Mouse (Mus musculus): Measurements from ENCODE around the gene Adarb2. TPM values are rescaled to one million over a fixed set of nuclear protein-coding genes. Genes with fewer than 3 reads are reported as not detected.
"Not testable (repeated sequence)": the region's sequence is repeated elsewhere in the genome, so short reads cannot be mapped to it uniquely, and the experiment has no call there.

Gene Adarb2
- total RNA-seq, 2 experiments from 2014 or later, result 26.1 to 26.2 TPM

DNA sequence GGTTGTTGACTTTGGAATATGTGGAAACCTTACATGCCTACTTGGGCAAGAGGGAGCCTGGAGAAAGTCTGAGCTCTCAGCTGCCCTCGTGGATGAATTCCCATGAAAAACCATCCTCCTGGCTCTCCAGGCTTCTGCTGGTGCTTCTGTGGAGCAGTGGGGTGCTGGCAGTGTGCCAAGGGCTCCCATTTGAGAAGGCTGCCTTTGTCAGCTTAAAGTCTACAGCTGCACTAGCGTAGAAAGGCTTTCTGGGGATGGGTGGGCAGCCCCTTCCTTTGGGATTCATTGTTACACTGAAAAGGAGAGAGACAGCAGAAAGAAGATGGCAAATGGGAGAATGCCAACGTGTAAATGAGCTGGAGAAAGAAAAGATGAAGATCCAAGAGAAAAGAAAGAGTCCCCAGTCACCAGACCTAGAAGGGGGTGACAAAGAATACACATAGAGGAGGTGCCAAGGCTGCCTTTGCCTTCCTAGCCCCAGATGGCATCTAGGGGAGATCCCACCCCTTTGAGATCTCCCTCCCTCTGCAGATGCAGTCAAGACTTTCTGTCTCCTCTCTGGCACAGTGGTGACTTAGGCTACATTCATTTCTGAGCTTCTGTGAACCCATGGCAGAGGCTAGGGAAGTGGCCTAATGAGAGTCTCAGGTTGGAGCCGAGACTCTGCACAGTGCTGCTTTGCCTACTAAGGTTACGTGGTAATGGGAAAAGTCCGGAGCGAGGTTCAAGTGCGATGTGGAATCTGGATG is 381.8 kb downstream of the Adarb2 start:
- peak; percentile 22 to 43 for DNase-seq (ENCODE audit: low spot score in 2 of 2)

DNA sequence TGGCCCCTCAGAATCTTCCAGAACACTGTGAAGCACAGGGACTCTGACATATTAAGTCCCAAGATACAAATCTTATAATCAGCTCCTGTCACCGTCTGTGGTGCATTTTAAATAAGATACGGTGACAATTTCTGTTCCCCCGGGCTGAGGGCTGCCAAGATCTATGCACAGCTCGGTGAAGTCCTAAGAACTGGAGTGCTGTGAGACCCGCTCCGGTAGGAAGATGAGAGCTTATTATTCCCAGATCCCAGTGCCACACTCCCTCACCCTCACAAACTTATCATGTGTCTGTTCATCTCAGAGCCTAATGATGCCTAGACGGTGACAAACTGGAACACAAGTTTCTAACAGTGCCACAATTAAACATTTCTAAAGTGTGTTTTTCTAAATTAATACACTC is 384.8 kb downstream of the Adarb2 start:
- DNase-seq (ENCODE audit: low spot score in 2 of 2), result no peak

DNA sequence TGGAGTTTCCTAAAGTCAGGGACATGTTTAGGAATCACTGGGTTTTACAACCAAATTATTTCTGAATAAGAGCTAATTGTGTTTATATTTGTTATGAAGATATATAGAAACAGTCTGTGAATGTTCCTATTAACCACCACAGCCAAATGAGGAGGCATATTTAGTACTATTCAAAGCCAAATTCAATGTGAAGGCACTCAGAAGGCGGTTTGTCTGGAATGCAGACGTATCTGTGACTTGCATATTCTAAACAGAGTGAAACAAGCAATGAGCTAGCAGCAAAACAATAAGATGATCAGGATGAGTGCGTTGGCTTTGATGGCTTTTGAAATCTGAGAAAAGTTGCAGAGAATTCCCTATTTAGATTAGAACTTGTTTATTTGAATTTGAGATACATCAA is 387.8 kb downstream of the Adarb2 start:
- DNase-seq (ENCODE audit: low spot score in 2 of 2), result no peak

DNA sequence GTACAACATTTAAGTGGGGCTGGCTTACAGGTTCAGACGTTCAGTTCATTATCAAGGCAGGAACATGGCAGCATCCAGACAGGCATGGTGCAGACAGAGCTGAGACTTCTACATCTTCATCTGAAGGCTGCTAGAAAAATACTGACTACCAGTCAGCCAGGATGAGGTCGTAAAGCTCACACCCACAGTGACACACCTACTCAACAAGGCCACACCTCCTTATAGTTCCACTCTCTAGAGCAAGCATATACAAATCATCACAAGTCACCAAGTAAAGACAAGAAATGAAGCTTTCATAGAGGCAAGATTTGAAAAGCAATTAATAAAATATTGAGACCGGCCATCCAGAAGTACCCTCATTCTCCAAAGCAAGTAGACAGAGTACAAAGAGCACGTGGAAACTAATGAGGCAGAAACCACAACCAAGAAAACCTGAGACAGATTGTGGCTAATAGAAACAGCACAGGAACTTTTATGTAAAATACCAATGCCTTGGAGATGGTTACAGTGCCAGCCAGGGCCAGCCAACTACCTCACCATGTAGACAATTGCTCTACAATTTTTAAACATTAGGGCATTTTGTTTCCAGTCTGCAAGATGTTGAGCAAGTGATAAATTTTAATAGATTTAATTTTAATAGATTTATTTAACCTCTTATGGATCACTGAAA is 394.4 kb downstream of the Adarb2 start:
- DNase-seq (ENCODE audit: low spot score in 2 of 2), result no peak

DNA sequence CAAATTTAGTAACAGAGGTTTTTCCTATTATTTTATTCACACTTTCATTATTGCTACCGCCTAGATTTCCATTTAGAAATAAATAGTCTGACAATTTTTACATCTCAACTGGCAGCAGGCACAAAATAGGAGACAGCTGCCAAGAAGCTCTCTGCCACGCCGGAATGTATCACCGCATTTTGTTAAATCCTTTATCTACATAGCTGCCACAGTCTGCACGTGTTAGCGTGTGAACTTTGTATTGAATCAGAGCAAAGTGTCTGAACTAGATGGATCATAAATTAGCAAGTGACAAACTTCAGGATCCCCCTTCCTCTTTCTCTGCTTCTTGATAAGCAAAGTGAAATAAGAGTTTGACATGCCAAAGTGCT is 395.0 kb downstream of the Adarb2 start:
- no peak for DNase-seq (ENCODE audit: low spot score in 2 of 2)

DNA sequence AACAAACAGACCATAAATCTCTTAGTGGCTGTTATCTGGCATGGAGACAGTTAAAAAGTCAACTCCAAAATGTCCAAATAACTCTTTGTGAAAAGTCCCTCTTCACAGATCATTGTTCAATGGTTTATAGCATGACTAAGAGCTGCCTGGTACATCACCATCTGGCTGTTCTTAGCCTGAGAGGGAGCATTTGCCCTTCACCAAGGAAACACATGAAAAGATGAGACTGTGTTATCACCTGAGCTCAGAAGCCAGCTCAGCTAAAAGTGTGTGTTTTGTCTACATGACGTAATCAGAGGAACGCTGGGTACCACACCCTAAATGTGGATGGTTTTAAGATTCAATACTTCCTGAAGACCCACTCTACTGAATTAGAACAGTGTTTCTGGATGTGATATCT is 403.0 kb downstream of the Adarb2 start:
- DNase-seq (ENCODE audit: low spot score in 2 of 2), result no peak

DNA sequence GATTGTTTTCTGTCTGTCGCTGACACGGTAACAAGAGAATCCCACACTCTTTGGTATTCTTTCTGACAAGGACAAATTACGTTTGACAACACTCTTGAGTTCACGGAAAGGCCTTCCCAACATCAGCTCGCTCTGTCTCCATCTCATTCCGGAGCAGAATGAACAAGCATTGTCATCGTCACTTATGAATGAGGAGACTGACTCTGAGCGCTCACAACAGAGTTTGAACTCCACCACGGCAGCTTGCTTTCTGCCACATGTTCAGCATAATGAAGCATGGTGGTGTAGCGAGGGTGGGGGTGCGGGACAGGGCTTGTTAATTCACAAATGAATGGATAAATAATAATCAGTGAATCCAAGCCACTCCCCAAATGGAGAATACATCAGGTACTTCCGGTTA is 405.4 kb downstream of the Adarb2 start:
- no peak for DNase-seq (ENCODE audit: low spot score in 2 of 2)

DNA sequence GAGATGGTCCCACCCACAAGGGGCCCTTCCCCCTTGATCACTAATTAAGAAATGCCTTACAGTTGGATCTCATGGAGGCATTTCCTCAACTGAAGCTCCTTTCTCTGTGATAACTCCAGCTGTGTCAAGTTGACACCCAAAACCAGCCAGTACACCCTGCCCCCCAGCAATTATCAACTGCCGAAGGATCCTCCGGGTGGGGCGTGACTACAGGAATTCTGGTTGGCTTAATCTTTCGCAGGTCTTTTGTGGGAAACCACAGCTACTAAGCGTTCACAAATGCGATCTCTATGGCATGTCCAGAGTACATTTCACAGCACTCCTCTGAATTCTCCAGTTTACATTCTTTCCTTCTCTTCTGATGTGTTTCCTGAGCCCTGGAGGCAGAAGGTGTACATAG is 406.3 kb downstream of the Adarb2 start:
- DNase-seq (ENCODE audit: low spot score in 2 of 2), result not testable (repeated sequence)

DNA sequence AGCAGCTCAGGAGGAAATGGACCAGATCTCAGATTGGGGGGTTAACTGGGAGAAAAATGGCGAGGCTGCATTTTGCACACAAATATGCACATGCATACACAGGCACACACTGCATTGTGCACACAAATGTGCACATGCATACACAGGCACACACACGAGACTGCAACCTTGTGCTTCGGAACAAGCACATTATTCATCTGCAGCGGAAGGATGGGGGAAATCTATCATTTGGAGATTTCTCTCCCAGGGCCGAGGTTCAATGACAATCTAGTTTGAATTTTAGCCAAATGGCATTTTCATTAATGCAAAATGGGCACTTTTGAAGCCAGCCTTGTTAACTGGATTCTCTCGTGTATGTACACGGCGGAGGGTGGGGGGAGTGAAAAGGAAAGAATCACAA is 408.3 kb downstream of the Adarb2 start:
- DNase-seq (ENCODE audit: low spot score in 2 of 2), result no peak

DNA sequence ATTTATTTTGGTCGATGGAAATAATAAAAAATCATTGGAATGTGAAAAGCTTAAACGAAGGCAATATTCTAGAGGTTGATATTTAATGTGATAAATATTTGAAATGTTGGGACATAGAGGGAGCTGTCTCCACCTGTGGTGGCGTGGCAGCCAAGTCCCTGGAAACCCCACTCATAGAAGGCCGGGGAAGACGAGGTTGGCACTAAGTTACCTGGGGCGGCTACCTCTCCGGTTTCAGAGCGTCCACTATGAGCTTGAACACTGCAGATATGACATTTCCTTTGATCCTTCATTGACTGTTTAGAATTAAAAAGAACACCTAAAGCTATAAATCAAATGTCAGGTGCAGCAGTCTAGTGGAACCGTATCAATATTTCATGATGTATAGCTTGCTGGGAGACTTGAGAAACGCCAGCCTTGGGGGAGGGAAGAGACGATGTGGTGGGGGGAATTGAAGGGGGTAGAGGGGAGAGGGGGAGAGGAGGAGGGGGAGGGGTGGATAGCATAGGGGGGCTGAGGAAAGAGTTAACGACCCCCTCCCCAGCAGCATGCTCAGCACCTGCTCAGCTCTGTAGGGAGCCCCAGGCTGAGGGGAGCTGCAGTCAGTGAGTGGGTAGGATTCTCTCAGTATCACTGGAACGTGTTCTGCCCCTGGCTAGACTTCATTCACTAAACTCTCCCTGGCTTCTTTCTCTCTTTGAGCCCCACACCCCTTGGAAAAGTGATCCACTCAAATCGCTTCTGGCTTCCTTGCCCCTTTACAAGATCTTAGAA is 410.1 kb downstream of the Adarb2 start:
- no peak for DNase-seq (ENCODE audit: low spot score in 2 of 2)

DNA sequence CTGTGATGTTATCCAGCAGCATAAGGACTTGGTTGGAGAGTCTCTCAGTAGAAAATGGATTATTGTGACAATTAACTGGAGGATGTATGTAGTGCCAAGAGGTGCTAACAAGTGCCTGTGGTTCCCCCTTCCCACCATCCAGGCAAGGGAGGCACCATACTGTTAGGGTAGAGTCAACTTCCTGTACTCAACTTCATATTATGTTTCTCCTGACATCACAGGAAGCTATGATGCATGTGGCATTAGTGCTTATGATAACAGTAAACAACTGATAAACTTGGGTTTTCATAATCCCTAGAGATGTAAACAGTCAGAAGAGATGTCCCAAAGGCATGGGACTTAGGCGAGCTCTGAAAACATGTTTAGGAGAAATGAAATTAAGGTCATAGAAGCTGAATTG is 414.0 kb downstream of the Adarb2 start:
- no peak for DNase-seq (ENCODE audit: low spot score in 2 of 2)

DNA sequence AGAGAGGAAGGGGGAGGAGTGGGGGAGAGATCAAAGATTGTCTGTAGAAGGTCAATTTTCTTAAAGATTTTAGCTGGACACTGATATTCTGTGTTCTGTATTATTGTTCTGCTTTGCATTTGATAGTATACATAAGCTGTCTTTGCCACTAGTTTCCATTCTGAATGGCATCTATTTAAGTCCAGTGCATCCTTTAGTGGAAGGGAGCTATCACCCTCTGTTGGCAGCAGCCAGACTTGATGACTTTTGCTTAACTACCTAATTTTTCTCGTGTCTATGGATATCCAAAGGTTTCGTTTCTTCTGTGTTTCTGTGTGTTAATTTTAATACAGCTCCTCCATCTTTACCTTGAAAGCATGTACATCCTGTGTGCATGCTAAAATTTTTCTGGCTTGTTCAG is 419.6 kb downstream of the Adarb2 start:
- DNase-seq (ENCODE audit: low spot score in 2 of 2), result no peak

DNA sequence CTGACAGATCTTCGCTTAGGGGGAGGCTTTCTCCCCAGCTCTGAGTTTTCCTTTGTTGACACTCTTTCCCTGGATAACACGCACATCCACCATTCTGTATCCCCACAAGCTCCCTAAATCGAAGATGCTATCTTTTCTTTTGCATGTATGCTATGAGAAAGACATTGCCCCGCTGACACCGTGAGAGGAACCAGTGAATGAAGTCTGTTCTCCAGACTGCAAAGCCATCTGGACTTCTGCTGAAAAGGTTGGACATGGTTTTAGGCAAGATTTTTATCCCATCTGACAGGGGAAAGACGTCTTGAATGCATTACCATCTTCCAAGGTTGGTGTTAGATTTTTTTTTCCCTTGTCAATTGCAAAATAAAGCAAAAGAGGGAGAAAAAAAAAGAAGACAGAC is 426.9 kb downstream of the Adarb2 start:
- DNase-seq (ENCODE audit: low spot score in 2 of 2), result no peak

DNA sequence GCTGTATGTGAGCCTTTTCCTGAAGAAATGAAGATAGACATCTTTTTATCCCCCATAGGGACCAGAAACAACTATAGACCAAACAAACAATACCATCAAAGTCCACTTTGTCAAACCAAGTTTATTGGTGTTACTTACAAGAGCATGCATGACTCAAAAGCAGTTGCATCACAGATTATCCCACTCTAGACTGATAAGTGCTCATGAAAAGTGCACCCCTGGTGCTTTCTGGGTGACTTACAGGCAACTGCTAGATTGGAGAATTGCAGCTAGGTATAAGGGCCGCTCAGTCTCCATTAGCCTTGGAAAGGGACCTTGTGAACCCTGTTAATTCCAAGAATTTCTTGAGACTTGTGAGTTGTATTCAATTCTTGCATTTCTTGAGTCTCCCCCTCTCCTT is 429.0 kb downstream of the Adarb2 start:
- no peak for DNase-seq (ENCODE audit: low spot score in 2 of 2)

DNA sequence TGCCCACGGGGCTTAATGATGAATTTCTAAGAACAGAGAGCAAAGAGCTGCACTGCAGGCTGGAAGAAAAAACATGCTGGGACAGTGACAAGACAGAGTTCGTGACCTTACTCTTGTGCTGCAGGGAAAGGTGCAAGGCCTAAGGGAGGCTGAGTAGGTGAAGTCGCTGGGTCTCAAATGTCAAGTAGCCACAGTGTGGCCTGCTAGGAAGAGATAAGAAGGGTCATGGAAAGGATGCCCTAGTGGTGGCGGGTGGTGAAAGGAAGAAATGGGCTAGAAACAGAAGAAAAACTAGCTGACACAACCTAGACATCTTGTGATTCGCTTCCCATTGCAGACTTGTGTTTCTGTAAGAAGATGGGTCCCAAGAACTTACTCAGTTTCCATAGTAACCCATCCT is 429.4 kb downstream of the Adarb2 start:
- DNase-seq (ENCODE audit: low spot score in 2 of 2), result no peak

DNA sequence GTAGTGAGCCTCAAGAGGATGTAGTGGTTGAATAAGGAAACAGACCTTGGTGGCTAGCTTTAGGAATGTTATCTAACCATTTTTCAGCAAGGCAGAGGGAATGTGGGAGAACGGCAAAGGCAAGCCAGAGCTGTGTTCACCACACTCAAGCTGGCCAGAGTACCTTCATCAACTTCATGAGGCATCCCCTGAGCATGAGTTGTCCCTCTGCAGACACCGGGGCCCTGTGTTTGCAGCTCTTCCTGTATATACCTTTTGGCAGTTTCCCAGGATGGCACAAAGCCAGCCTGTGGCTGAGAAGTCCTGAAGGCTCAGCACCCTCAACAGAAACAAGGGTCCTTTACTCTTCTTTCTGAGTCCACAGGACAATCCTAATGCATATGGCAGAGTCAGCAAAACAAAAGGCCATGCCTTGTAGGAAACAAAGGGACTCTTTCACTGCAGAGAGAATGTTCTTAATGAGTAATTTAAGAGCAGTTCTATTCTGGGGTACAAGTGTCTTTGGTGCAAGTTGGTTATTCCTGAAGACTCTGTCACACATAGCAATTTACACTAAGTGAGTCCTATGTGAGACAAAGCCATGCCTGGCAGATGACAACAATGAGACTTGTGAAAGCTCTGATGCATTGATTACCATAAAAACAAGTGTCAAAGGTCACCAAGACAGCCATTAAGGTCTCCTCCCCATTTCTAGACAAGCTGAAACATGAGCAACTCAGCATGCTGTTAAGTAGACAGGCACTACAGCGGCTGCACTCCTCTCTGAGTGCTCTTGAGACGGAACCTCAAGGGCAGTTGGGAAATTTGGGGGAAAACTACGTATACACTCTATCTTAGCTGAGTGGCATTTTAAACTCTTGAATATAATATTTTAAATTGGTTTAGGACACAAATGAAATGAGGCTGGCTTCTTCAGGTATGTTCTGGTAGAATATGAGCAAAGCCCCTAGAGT is 431.0 kb downstream of the Adarb2 start:
- DNase-seq (ENCODE audit: low spot score in 2 of 2), result no peak

DNA sequence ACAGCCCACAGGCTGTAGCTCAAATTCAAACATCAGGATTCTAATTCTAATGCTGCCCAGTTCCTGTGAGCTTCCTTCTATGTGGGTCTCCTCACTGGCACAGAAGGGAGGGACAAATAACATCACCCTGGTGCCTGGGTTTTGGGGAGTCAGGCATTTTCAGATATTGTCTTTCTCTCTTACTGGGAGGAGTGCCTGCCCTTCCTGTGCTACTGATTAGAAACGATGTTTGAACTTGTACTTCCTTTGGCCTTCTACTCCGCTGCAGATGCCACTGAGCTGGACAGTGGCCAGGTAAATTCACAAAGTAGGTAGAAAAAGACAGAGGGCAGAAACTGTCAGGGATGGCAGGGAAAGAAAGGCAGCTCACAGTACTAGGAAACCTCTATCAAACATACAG is 439.4 kb downstream of the Adarb2 start:
- no peak for DNase-seq (ENCODE audit: low spot score in 2 of 2)

DNA sequence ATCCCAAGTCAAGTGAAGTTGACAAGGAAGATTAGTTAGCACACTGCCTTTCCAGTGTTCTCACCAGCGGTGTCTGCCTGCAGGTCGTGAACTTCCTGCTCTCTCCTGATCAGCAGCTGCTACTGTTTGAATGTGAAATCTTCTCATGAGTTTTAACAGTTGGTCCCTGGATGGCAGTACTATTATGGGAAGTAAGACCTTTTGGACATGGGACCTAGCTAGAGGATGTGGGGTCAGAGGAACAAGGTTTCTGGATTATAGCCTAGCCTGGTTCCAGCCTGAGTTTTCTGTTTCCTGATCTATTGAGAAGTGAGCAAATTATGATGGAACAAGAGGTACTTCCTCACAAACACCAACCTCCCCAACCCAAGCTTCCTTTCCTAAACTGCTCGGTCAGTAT is 441.3 kb downstream of the Adarb2 start:
- DNase-seq (ENCODE audit: low spot score in 2 of 2), result no peak

DNA sequence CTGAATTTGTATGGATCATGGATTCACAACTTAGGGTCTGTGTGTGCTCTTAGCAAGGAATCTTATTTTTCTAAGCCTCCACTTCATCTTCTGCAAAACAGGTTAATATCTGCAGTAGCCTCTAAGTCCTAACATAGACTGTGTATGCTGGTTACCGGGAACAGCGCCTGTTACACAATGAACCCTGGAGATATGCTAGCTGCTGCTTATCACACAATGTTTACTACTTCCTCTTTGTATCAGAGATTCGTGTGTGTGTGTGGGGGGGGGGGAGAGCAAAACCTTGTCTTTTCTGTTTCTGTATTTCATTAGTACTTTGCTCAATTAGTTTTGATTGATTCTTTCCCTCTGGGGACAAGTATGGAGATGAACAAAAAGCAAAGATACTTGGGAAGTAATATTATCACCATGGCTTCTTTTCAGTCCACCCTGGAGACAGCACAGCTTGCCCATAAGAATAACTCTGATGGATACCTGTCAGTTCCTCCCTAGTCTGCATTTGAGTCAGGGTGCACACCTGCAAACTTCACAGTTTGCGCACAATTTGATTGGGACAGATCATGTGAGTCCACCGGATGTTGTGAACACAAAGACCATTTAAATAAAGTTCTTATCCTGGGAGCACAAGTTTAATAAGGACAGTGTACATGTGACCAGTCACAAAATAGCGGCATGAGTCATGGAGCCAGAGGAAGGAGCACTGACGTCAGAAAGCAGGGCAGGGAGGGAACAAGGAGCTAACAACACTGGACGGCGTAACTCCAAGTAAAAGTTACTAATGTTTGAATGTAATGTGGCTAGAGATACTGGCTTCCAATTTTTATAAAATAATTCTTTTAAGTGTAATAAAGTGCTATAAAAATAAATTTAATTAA is 442.4 kb downstream of the Adarb2 start:
- no peak for DNase-seq (ENCODE audit: low spot score in 2 of 2)

DNA sequence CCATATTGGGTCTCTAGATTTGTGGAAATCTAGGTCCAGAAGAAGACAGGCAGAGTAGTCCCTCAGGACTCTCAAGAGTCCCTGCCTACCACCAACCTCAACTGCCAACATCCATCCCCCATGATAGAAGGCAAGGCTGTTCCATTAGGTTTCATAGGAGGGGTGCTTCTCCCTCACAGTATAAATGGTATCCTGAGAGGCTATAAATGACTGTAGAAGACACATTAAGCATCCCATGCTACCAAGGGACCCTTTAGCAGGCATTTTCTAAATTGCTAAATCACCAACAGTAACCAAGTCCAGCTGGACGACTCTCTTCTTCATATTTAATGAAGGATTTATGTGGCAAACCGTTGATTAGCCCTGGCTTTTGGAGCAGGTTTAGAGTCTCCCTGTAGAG is 446.6 kb downstream of the Adarb2 start:
- DNase-seq (ENCODE audit: low spot score in 2 of 2), result no peak
